ENCODE assay signal across 8 mouse cellular contexts in genomic region chr19:7340371-7340779, GRCm38 (mm10). TPM values are rescaled to one million over a fixed set of nuclear protein-coding genes. Genes with fewer than 3 reads are reported as not detected.
DNase-seq lines count a peak whose midpoint lies in the region; ATAC-seq and TF ChIP-seq lines count a peak whose summit lies in the region.

No protein-coding gene starts in this region.

- TF ChIP-seq POLR2A in liver, adult 2 months (IDR thresholded peaks at IDR 0.05; ENCODE audit: extremely low read depth, insufficient read depth, low read length): no peak

- DNase-seq in liver, adult 2 months (ENCODE audit: extremely low read depth, low read depth, low spot score): no peak
- DNase-seq in liver: no peak
- peak; percentile 85 for DNase-seq in brain, adult 2 months (ENCODE audit: low read depth, low spot score)
- peak; percentile 44 for DNase-seq in hindbrain, postnatal 0 days (ENCODE audit: low spot score)
- DNase-seq in limb, embryonic 11.5 days (ENCODE audit: low spot score): peak; percentile 37
- DNase-seq in midbrain, postnatal 0 days (ENCODE audit: low spot score): peak; percentile 28
- DNase-seq in T-cell, adult 2 months (ENCODE audit: low spot score): no peak

- H3K36me3 ChIP-seq in liver, adult 2 months (ENCODE audit: control insufficient read depth, insufficient read depth, low read length): no peaks in the 10 kb centered on the region
- H3K36me3 ChIP-seq in forebrain, embryonic 16.5 days (ENCODE audit: control insufficient read depth, insufficient read depth): no peaks in the 10 kb centered on the region
- no peaks in the 10 kb centered on the region for H3K36me3 ChIP-seq in hindbrain, postnatal 0 days (ENCODE audit: insufficient read depth, low read length)
- no peaks in the 10 kb centered on the region for H3K36me3 ChIP-seq in limb, embryonic 11.5 days (ENCODE audit: control insufficient read depth, insufficient read depth, low read length)
- H3K36me3 ChIP-seq in midbrain, postnatal 0 days (ENCODE audit: insufficient read depth, low read length): no peaks in the 10 kb centered on the region

- peaks cover 23% of the 10 kb centered on the region for H3K4me1 ChIP-seq in liver, adult 2 months (ENCODE audit: control insufficient read depth, insufficient read depth, low read length)
- peaks cover 35% of the 10 kb centered on the region for H3K4me1 ChIP-seq in forebrain, embryonic 16.5 days (replicated peaks; ENCODE audit: control insufficient read depth, insufficient read depth, low read length)
- peaks cover 26% of the 10 kb centered on the region for H3K4me1 ChIP-seq in hindbrain, postnatal 0 days (ENCODE audit: insufficient read depth, low read length)
- peaks cover 20% of the 10 kb centered on the region for H3K4me1 ChIP-seq in limb, embryonic 11.5 days (ENCODE audit: control insufficient read depth, insufficient read depth, low read length)
- H3K4me1 ChIP-seq in midbrain, postnatal 0 days (ENCODE audit: insufficient read depth, low read length): peaks cover 21% of the 10 kb centered on the region

- peaks cover 48% of the 10 kb centered on the region for H3K79me2 ChIP-seq in liver, adult 2 months (ENCODE audit: control insufficient read depth, insufficient read depth, low read length)

- H3K9me3 ChIP-seq in forebrain, embryonic 16.5 days (ENCODE audit: control insufficient read depth, low read length): no peaks in the 10 kb centered on the region
- H3K9me3 ChIP-seq in hindbrain, postnatal 0 days (ENCODE audit: low read length): no peaks in the 10 kb centered on the region
- H3K9me3 ChIP-seq in limb, embryonic 11.5 days (ENCODE audit: control insufficient read depth, low read length): no peaks in the 10 kb centered on the region
- no peaks in the 10 kb centered on the region for H3K9me3 ChIP-seq in midbrain, postnatal 0 days (ENCODE audit: low read length)

- H3K27ac ChIP-seq in liver, adult 2 months (replicated peaks; ENCODE audit: insufficient read depth, low read depth, low read length): no peak overlapping the region
- H3K27ac ChIP-seq in forebrain, embryonic 16.5 days (ENCODE audit: low read length): no peak overlapping the region; the same call in 1 of the 2 replicates
- H3K27ac ChIP-seq in hindbrain, postnatal 0 days: peak overlapping the region; percentile 86; the same call in 1 of the 2 replicates
- no peak overlapping the region; the same call in 1 of the 2 replicates for H3K27ac ChIP-seq in limb, embryonic 11.5 days (replicated peaks; ENCODE audit: low read depth, low read length)
- H3K27ac ChIP-seq in midbrain, postnatal 0 days (ENCODE audit: low read depth, low read length): no peak overlapping the region

- H3K9ac ChIP-seq in liver, adult 2 months (ENCODE audit: low read depth, low read length): peak overlapping the region; percentile 88
- peak overlapping the region; percentile 92 for H3K9ac ChIP-seq in forebrain, embryonic 16.5 days (replicated peaks; ENCODE audit: low read depth, low read length)
- H3K9ac ChIP-seq in hindbrain, postnatal 0 days (replicated peaks; ENCODE audit: low read length): peak overlapping the region; percentile 98
- H3K9ac ChIP-seq in limb, embryonic 11.5 days (ENCODE audit: low read length): peak overlapping the region; percentile 94
- H3K9ac ChIP-seq in midbrain, postnatal 0 days (replicated peaks; ENCODE audit: low read length, poor library complexity, severe bottlenecking): peak overlapping the region; percentile 99

- peak overlapping the region; percentile 82 for H3K4me3 ChIP-seq in liver, adult 2 months (ENCODE audit: insufficient read depth, low read depth, low read length)
- H3K4me3 ChIP-seq in forebrain, embryonic 16.5 days (replicated peaks; ENCODE audit: low read length): peak overlapping the region; percentile 89
- peak overlapping the region; percentile 96 for H3K4me3 ChIP-seq in hindbrain, postnatal 0 days (ENCODE audit: low read length)
- peak overlapping the region; percentile 91 for H3K4me3 ChIP-seq in limb, embryonic 11.5 days (ENCODE audit: low read depth, low read length)
- H3K4me3 ChIP-seq in midbrain, postnatal 0 days (ENCODE audit: low read depth, low read length): peak overlapping the region; percentile 89

- 1% methylated on average over 15 of the region's 15 CpGs for WGBS in liver, adult 2 months
- WGBS in forebrain, embryonic 16.5 days: 1% methylated on average over 15 of the region's 15 CpGs
- WGBS in hindbrain, postnatal 0 days: 1% methylated on average over 15 of the region's 15 CpGs
- 3% methylated on average over 15 of the region's 15 CpGs for WGBS in limb, embryonic 11.5 days
- WGBS in midbrain, postnatal 0 days: under 1% methylated on average over 15 of the region's 15 CpGs

- TF ChIP-seq CTCF in liver, adult 2 months (IDR thresholded peaks at IDR 0.05; ENCODE audit: low read depth, low read length): no peak
- TF ChIP-seq CTCF in hindbrain, postnatal 0 days (IDR thresholded peaks at IDR 0.05; ENCODE audit: low read depth): no peak
- no peak for TF ChIP-seq CTCF in midbrain, postnatal 0 days (IDR thresholded peaks at IDR 0.05)

- H3K27me3 ChIP-seq in liver, adult 2 months (ENCODE audit: control insufficient read depth, insufficient read depth, low read length): no peaks in the 10 kb centered on the region
- H3K27me3 ChIP-seq in forebrain, embryonic 16.5 days (replicated peaks; ENCODE audit: control insufficient read depth, insufficient read depth, low read length): no peaks in the 10 kb centered on the region
- H3K27me3 ChIP-seq in hindbrain, postnatal 0 days (ENCODE audit: insufficient read depth, low read length): no peaks in the 10 kb centered on the region
- H3K27me3 ChIP-seq in limb, embryonic 11.5 days (ENCODE audit: control insufficient read depth, insufficient read depth, low read length): no peaks in the 10 kb centered on the region
- H3K27me3 ChIP-seq in midbrain, postnatal 0 days (ENCODE audit: insufficient read depth, low read length): no peaks in the 10 kb centered on the region

- ATAC-seq in forebrain, embryonic 16.5 days: no peak
- ATAC-seq in hindbrain, postnatal 0 days: no peak
- no peak for ATAC-seq in limb, embryonic 11.5 days (ENCODE audit: insufficient number of reproducible peaks, low FRiP score, low TSS enrichment, low read depth)
- ATAC-seq in midbrain, postnatal 0 days (ENCODE audit: low FRiP score): no peak

- H3K4me2 ChIP-seq in forebrain, embryonic 16.5 days (ENCODE audit: low read length): peak overlapping the region; percentile 98
- peak overlapping the region; percentile 97 for H3K4me2 ChIP-seq in hindbrain, postnatal 0 days (ENCODE audit: low read depth, low read length)
- H3K4me2 ChIP-seq in limb, embryonic 11.5 days (ENCODE audit: low read depth, severe bottlenecking): peak overlapping the region; percentile 74
- peak overlapping the region; percentile 90 for H3K4me2 ChIP-seq in midbrain, postnatal 0 days (ENCODE audit: low read depth, low read length, poor library complexity, severe bottlenecking)

RNA-seq across cellular contexts. Expression of gene Mark2, which starts 1.3 kb away (rescaled TPM):
- 4.6 and 7.0 TPM in 2 replicates for total RNA-seq in liver, adult 2 months (2014; rRNA removed)
- polyA plus RNA-seq in liver, adult 2 months (2012; rRNA removed): 17.2 and 19.8 TPM in 2 replicates
- polyA plus RNA-seq in forebrain, embryonic 16.5 days (2015; fragmentation: Nextera tagmentation; extraction: Ambion mirVana): 41.2 and 43.8 TPM in 2 replicates
- total RNA-seq in hindbrain, postnatal 0 days (2014; rRNA removed): 39.9 and 47.8 TPM in 2 replicates
- polyA plus RNA-seq in hindbrain, postnatal 0 days (2015; fragmentation: Nextera tagmentation; extraction: Ambion mirVana): 31.4 and 36.2 TPM in 2 replicates
- polyA plus RNA-seq in limb, embryonic 11.5 days (2014; fragmentation: Nextera tagmentation; extraction: Ambion mirVana): 46.8 and 53.6 TPM in 2 replicates
- 41.2 and 49.1 TPM in 2 replicates for total RNA-seq in midbrain, postnatal 0 days (2014; rRNA removed)
- 38.0 and 38.1 TPM in 2 replicates for polyA plus RNA-seq in midbrain, postnatal 0 days (2015; fragmentation: Nextera tagmentation; extraction: Ambion mirVana)

RNA-seq across cellular contexts. Expression of gene Spindoc, which starts 42.4 kb away (rescaled TPM):
- total RNA-seq in liver, adult 2 months (2014; rRNA removed): 1.3 and 1.4 TPM in 2 replicates
- 3.0 and 4.4 TPM in 2 replicates for polyA plus RNA-seq in liver, adult 2 months (2012; rRNA removed)
- 35.8 and 39.4 TPM in 2 replicates for polyA plus RNA-seq in forebrain, embryonic 16.5 days (2015; fragmentation: Nextera tagmentation; extraction: Ambion mirVana)
- 37.1 and 57.3 TPM in 2 replicates for total RNA-seq in hindbrain, postnatal 0 days (2014; rRNA removed)
- 19.0 and 19.8 TPM in 2 replicates for polyA plus RNA-seq in hindbrain, postnatal 0 days (2015; fragmentation: Nextera tagmentation; extraction: Ambion mirVana)
- polyA plus RNA-seq in limb, embryonic 11.5 days (2014; fragmentation: Nextera tagmentation; extraction: Ambion mirVana): 35.1 and 47.9 TPM in 2 replicates
- total RNA-seq in midbrain, postnatal 0 days (2014; rRNA removed): 35.2 and 38.8 TPM in 2 replicates
- 19.2 and 19.8 TPM in 2 replicates for polyA plus RNA-seq in midbrain, postnatal 0 days (2015; fragmentation: Nextera tagmentation; extraction: Ambion mirVana)

Comparison
In these comparisons a context has a peak if more than half of its experiments do, and no peak if none do; other contexts are left out.
1. DNase-seq: peak in brain, adult 2 months (single experiment), hindbrain, postnatal 0 days (single experiment), limb, embryonic 11.5 days (single experiment) and midbrain, postnatal 0 days (single experiment); none in liver, adult 2 months (single experiment), liver (single experiment) and T-cell, adult 2 months (single experiment).
2. Peak in every context shown above with its lines, with median percentiles within 50 percentile points of each other: H3K4me3 ChIP-seq, H3K9ac ChIP-seq and H3K4me2 ChIP-seq.